Mouse (Mus musculus): ENCODE data around the gene Morc2b. TPM values are rescaled to one million over a fixed set of nuclear protein-coding genes. Genes with fewer than 3 reads are reported as not detected.
"Not testable (repeated sequence)": the region's sequence is repeated elsewhere in the genome, so short reads cannot be mapped to it uniquely, and the experiment has no call there.

The Morc2b gene
- total RNA-seq (2021) = not detected

DNA sequence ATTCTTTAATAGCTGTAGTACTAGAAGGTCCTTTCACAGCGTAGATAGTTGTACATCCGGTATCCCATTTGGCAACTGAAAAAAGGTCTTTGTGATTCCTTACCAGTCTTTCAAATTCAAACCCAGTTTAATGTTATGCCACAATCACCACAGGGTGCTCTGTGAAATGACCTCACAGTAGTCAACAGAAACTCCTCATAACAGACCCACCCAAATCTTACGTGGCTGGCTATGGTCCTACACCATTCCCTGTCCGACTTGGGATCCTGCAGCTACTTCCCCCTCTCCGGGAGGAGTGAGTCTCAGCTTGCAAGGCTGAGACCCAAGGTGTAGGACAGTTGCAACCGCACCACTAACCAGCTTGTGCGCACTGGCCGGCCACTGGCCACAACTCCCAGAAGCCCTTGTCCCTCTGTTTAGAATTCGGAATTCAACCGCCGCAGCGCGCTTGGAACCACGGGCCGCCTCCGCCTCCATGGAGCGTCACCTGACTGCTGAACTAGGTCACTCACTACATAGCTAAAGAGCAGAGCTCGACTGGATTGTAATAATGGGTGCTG is at the start of gene Morc2b:
Gene Morc2b (minus strand): TSS at position 423 of the 560 bp plus-strand sequence.
- DNase-seq = no peak
- intact Hi-C loops (cut with DNase I) = no loop called here

DNA sequence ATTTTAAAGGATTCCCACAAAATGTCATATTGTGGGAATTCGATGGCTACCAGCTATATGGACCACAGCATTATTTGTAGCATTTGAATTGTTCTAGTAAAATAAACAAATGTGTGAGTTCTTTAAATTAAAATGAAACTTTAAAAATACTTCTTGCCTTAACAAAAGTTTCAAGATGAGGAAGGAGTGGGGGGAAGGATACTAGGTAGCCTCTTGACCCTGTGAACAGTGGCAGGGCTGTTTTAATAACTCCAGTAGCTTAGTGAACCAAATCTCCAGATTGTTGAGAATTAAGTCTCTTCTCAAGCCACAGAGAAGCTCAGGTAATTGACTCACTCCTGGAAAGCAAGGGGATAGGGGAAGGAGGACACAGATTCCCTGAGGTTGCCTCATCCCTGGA is 28.7 kb upstream of the Morc2b start, which contains the start of gene Olfr55:
Gene Olfr55 (plus strand): TSS at position 301 of the 400 bp plus-strand sequence.
- intact Hi-C loops (cut with DNase I); DNase-seq: not testable (repeated sequence)

DNA sequence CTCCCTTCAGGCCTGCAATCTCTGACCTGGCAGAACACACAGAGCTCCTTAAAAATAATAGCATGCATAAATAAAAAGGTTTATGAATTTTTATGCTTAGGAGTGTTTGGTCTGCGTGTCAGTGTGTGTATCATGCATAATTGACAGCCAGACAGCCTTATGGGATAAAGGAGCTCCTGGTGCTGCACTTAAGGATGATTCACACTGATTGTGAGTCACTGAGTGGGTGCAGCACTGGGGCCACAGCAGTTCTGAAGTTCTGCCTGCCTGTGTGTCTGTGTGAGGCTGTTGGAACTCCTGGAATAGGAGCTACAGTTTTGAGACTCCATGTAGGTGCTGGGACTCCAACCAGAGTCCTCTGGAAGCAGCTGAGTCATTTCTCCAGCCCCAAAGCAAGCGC is 13.2 kb downstream of the Morc2b start:
- intact Hi-C loops (cut with DNase I) = no loop called here
- DNase-seq = no peak

DNA sequence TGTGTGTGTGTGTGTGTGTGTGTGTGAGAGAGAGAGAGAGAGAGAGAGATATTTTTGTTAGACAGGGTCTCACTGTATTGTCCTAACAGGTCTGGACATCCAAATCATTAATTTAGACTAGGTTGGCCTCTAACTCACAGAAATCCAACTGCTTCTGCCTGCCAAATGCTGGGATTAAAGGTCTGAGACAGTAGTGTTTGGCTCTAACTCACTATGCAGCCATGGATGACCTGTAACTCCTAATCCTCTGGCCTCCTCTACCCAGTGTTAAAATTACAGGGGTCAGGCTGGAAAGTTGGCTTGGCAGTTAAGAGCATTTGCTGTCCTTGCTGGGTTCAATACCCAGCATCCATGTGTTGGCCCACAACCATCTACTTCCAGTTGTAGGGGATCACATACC is 14.9 kb downstream of the Morc2b start:
- intact Hi-C loops (cut with DNase I) = no loop called here
- no peak for DNase-seq

DNA sequence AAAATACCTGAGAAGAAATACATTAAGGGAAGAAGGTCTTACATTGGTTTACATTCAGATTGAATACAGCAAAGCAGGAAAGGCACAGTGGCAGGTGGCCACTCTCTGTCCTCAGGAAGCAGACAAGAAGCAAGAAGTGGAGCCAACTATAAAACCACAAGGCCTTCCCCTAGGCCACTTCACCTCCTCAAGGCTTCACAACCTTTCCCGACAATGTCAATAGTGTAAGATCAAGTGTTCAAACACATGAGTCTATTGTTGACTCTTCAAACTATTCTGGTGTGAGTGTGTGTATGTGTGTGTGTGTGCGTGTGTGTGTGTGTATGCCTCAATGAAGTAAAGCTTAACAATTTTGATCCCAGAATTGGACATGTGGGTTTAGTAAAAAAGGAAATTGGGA is 42.1 kb downstream of the Morc2b start:
- no peak for DNase-seq
- intact Hi-C loops (cut with DNase I) = no loop called here

DNA sequence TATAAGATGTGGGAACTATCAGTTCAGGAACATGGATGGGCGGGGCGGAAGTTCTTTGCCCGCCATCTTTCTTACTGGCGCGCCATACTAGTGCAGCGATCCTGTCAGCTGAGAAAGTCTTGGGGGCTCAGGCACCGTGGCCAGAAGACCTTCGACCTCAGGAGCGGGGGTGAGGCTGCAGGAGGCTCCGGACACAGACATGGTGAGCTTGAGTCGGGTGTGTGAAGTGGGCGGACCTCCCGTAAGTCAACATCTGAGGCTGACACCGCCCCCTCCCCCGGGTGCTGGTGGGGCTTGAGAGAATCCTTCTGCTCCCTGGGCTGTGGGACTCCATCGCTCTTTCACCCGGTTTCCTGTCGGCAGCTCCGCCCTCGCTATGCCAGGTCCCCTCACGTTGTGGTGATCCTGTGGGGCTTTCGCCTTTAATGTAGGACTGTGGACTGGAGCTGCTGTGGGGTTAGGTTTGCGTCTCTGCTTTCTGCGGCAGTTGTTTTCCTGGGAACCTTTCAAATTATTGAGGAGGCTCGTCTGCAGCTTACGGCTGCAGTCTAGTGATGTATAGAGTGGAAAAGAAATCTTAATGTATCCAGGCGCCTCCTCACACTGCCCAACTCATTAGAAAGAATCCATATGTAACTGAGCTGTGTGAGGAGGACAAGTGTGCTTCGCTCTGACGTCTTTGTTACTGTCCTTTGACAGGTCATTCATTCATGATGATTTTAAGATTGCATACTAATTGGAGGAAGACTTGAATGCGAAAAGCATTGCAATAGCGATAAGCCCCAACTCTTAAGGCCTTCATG is 46.9 kb downstream of the Morc2b start:
- intact Hi-C loops (cut with DNase I) = no loop called here
- DNase-seq = peak; percentile 86 to 89

DNA sequence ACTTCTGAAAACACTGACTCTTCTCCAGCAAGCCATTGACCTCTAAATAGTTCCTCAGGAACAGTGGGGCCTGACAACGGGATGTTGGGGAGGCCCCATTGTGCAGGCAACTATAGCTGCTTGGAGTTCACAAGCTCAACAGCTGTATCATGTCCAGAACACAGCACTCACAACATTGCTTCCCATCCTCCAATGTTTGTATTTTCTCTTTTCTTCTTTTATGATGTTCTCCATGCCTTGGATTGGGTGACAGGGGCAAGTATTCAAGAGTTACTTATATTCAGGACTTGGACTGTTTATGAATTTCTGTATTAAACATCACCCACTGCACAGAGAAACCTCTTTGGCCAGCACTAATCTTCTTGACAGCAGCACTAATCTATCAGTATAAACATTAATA is 47.9 kb downstream of the Morc2b start:
- DNase-seq = no peak
- intact Hi-C loops (cut with DNase I) = no loop called here

DNA sequence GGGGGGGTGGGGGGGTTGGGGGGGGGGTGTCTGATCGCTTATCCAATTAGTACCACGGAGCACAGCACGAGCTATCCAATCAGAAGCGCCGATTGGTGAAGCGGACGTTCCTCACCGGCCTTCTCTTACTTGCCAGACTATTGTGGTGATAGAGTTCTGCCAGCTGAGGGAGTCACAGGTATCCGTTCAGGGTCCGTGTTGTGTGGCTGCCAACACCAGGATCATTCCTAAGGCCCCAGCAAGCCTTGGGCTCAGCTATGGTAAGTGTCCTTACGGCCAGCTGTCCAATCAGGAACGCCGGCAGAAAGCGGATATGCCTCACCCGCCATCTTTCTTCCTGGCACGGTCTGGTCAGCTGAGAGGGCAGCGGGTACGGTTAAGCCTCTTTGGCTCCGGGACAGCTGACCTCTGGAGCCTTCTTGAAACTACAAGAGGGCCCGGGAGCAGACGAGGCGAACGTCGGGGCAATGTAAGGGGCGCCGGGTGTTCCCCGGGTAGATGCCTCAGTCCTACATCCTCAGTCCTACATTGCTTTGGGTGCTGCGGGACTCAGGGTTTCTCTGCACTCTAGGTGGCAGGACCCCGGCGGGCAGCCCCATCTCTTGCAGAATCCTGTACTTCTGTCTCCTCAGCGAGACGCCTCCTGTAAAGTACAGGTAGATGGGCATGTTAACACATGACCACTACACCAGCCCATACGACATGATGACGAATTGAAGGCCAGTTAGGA is 50.1 kb downstream of the Morc2b start, which contains the start of gene Zfp563:
Gene Zfp563 (plus strand): TSS at position 91 of the 730 bp plus-strand sequence.
- peak; percentile 97 to 98 for DNase-seq
- intact Hi-C loops (cut with DNase I) = loop anchor here (10.0 kb wide), 1 partner anchor 305 kb away; the partner anchor contains the start of gene Zfp101

DNA sequence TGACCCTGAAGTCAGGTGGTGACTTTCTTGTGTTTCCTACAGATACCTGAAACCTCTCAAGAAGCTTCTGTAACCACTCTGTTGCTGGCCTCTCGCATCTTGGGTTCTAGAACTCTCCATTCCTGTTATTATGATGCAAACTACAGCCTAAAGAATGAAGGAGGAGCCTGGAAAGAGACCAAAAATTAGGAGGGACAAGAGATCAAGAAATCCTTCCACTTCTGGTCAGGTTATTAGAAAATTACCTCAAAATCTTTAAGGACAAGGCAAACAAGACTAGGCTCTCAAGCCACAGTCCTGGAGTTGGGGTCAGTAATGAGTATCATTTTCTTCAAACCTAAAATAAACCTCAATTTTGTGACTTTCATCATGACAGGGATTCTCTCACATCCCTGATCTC is 71.5 kb downstream of the Morc2b start, which contains the start of gene 4921501E09Rik:
Gene 4921501E09Rik (minus strand): TSS at position 101 of the 400 bp plus-strand sequence.
- intact Hi-C loops (cut with DNase I) = no loop called here
- DNase-seq = no peak

Other genes starting within 250 kb of the Morc2b start
- gene Zfp870, start 248.0 kb downstream of the Morc2b start, total RNA-seq (2021) = 10 to 100 TPM in 1 of 2 experiments, 1 to 10 TPM in 1; 10.0 to 10.7 TPM
- not detected for gene Cyp4f14, start 222.3 kb downstream of the Morc2b start, total RNA-seq (2021)
- gene Cyp4f13, start 192.3 kb downstream of the Morc2b start, total RNA-seq (2021) = 10 to 100 TPM; 13.7 to 15.7 TPM
- gene Zfp472, start 173.9 kb downstream of the Morc2b start, total RNA-seq (2021) = 1 to 10 TPM; 3.0 to 4.0 TPM
- gene Zfp952, start 146.6 kb downstream of the Morc2b start, total RNA-seq (2021) = 1 to 10 TPM; 7.9 to 8.5 TPM
- gene Zfp763, start 106.3 kb downstream of the Morc2b start, total RNA-seq (2021) = 1 to 10 TPM; 6.2 to 6.4 TPM
- not detected for gene 4921501E09Rik, start 71.6 kb downstream of the Morc2b start, total RNA-seq (2021)
- gene Zfp563, start 50.4 kb downstream of the Morc2b start, total RNA-seq (2021) = 1 to 10 TPM; 5.8 to 8.2 TPM
- gene Olfr55, start 28.8 kb upstream of the Morc2b start, total RNA-seq (2021) = not detected
- gene Olfr239, start 51.6 kb upstream of the Morc2b start, total RNA-seq (2021) = not detected
- under 1 TPM; 0.12 to 0.19 TPM for gene Olfr1564, start 82.0 kb upstream of the Morc2b start, total RNA-seq (2021)
- 10 to 100 TPM; 11.5 to 12.1 TPM for gene Zfp955a, start 115.5 kb upstream of the Morc2b start, total RNA-seq (2021)
- gene Olfr63, start 125.0 kb upstream of the Morc2b start, total RNA-seq (2021) = not detected
- gene Zfp955b, start 149.9 kb upstream of the Morc2b start, total RNA-seq (2021) = 10 to 100 TPM; 14.4 to 15.5 TPM
- 10 to 100 TPM in 1 of 2 experiments, 1 to 10 TPM in 1; 7.6 to 10.0 TPM for gene Zfp81, start 219.2 kb upstream of the Morc2b start, total RNA-seq (2021)